Mouse (Mus musculus): ENCODE measurements around the gene Nuak1. TPM values are rescaled to one million over a fixed set of nuclear protein-coding genes. Genes with fewer than 3 reads are reported as not detected.
A peak's percentile ranks its signal among the peaks of the same experiment; 100 is the strongest.

Gene Nuak1
- polyA plus RNA-seq, 1 experiment from 2014 or later, result 0.70 TPM

- Histone ChIP-seq H3K4me2 (no peak overlapping the region), H3K27me3 (replicated peaks; ENCODE audit: control insufficient read depth, insufficient read depth, low read length) (no peaks in the 10 kb centered on the region), H3K9me3 (ENCODE audit: control insufficient read depth, low read length) (no peaks in the 10 kb centered on the region), H3K36me3 (ENCODE audit: control insufficient read depth, insufficient read depth, low read length) (no peaks in the 10 kb centered on the region), H3K4me3 (ENCODE audit: low read depth, low read length) (no peak overlapping the region), H3K9ac (ENCODE audit: low read depth, low read length) (no peak overlapping the region), H3K27ac (ENCODE audit: low read depth, low read length) (no peak overlapping the region), H3K4me1 (replicated peaks; ENCODE audit: control insufficient read depth, insufficient read depth, low read length) (peaks cover 8% of the 10 kb centered on the region; the same call in 1 of the 2 replicates)
- DNase-seq (ENCODE audit: low spot score) (no peak), ATAC-seq (replicated peaks; ENCODE audit: low FRiP score) (no peak)
- 50% methylated on average over 8 of the region's 8 CpGs for WGBS
Observed at GRCm38 (mm10) chr10:84480667-84481326, 40.4 kb upstream of the Nuak1 start.

GRCm38 (mm10) chr10:84480146-84480545 lies 39.7 kb upstream of the Nuak1 start:
- DNase-seq (ENCODE audit: low spot score), result no peak
- 81% methylated on average over 4 of the region's 4 CpGs for WGBS

GRCm38 (mm10) chr10:84477613-84478076 lies 37.2 kb upstream of the Nuak1 start:
- no peaks in the 10 kb centered on the region for H3K9me3 ChIP-seq (ENCODE audit: control insufficient read depth, low read length)
- H3K4me1 ChIP-seq (replicated peaks; ENCODE audit: control insufficient read depth, insufficient read depth, low read length), result peaks cover 8% of the 10 kb centered on the region; the same call in 1 of the 2 replicates
- ATAC-seq (replicated peaks; ENCODE audit: low FRiP score), result peak; percentile 71
- peak overlapping the region; percentile 48 for H3K27ac ChIP-seq (ENCODE audit: low read depth, low read length)
- H3K36me3 ChIP-seq (ENCODE audit: control insufficient read depth, insufficient read depth, low read length), result no peaks in the 10 kb centered on the region
- H3K9ac ChIP-seq (ENCODE audit: low read depth, low read length), result no peak overlapping the region
- no peaks in the 10 kb centered on the region for H3K27me3 ChIP-seq (replicated peaks; ENCODE audit: control insufficient read depth, insufficient read depth, low read length)
- 47% methylated on average over 3 of the region's 3 CpGs for WGBS
- no peak overlapping the region for H3K4me2 ChIP-seq
- H3K4me3 ChIP-seq (ENCODE audit: low read depth, low read length), result no peak overlapping the region
- peak; percentile 37 for DNase-seq (ENCODE audit: low spot score)

More at GRCm38 (mm10) chr10:84480146-84480545, 39.7 kb upstream of the Nuak1 start:
- no peak overlapping the region for H3K9ac ChIP-seq (ENCODE audit: low read depth, low read length)
- no peaks in the 10 kb centered on the region for H3K27me3 ChIP-seq (replicated peaks; ENCODE audit: control insufficient read depth, insufficient read depth, low read length)
- no peak for ATAC-seq (replicated peaks; ENCODE audit: low FRiP score)
- no peak overlapping the region for H3K4me3 ChIP-seq (ENCODE audit: low read depth, low read length)
- H3K36me3 ChIP-seq (ENCODE audit: control insufficient read depth, insufficient read depth, low read length), result no peaks in the 10 kb centered on the region
- no peak overlapping the region for H3K27ac ChIP-seq (ENCODE audit: low read depth, low read length)
- no peak overlapping the region for H3K4me2 ChIP-seq
- no peaks in the 10 kb centered on the region for H3K9me3 ChIP-seq (ENCODE audit: control insufficient read depth, low read length)
- peaks cover 8% of the 10 kb centered on the region; the same call in 1 of the 2 replicates for H3K4me1 ChIP-seq (replicated peaks; ENCODE audit: control insufficient read depth, insufficient read depth, low read length)

- no peaks in the 10 kb centered on the region for H3K9me3 ChIP-seq (ENCODE audit: control insufficient read depth, low read length)
- H3K36me3 ChIP-seq (ENCODE audit: control insufficient read depth, insufficient read depth, low read length), result no peaks in the 10 kb centered on the region
- no peak overlapping the region for H3K4me2 ChIP-seq
- ATAC-seq (replicated peaks; ENCODE audit: low FRiP score) (no peak), DNase-seq (ENCODE audit: low spot score) (no peak)
- no peaks in the 10 kb centered on the region for H3K27me3 ChIP-seq (replicated peaks; ENCODE audit: control insufficient read depth, insufficient read depth, low read length)
- WGBS, result 65% methylated on average over 4 of the region's 4 CpGs
- H3K4me3 ChIP-seq (ENCODE audit: low read depth, low read length), result no peak overlapping the region
- no peak overlapping the region for H3K9ac ChIP-seq (ENCODE audit: low read depth, low read length)
- H3K4me1 ChIP-seq (replicated peaks; ENCODE audit: control insufficient read depth, insufficient read depth, low read length), result peaks cover 8% of the 10 kb centered on the region; the same call in 1 of the 2 replicates
- no peak overlapping the region; the same call in 1 of the 2 replicates for H3K27ac ChIP-seq (ENCODE audit: low read depth, low read length)
Observed at GRCm38 (mm10) chr10:84477045-84477612, 36.7 kb upstream of the Nuak1 start.

GRCm38 (mm10) chr10:84467555-84468164 lies 27.3 kb upstream of the Nuak1 start:
- DNase-seq (ENCODE audit: low spot score) (no peak), ATAC-seq (replicated peaks; ENCODE audit: low FRiP score) (no peak)
- H3K4me2 ChIP-seq, result no peak overlapping the region
- H3K27me3 ChIP-seq (replicated peaks; ENCODE audit: control insufficient read depth, insufficient read depth, low read length), result no peaks in the 10 kb centered on the region
- WGBS, result 53% methylated on average over 6 of the region's 6 CpGs
- H3K36me3 ChIP-seq (ENCODE audit: control insufficient read depth, insufficient read depth, low read length), result no peaks in the 10 kb centered on the region
- H3K27ac ChIP-seq (ENCODE audit: low read depth, low read length), result no peak overlapping the region
- H3K4me1 ChIP-seq (replicated peaks; ENCODE audit: control insufficient read depth, insufficient read depth, low read length), result no peaks in the 10 kb centered on the region
- no peaks in the 10 kb centered on the region for H3K9me3 ChIP-seq (ENCODE audit: control insufficient read depth, low read length)
- H3K9ac ChIP-seq (ENCODE audit: low read depth, low read length), result no peak overlapping the region
- no peak overlapping the region for H3K4me3 ChIP-seq (ENCODE audit: low read depth, low read length)

- no peak overlapping the region for H3K4me3 ChIP-seq (ENCODE audit: low read depth, low read length)
- ATAC-seq (replicated peaks; ENCODE audit: low FRiP score) (no peak), DNase-seq (ENCODE audit: low spot score) (no peak)
- no peaks in the 10 kb centered on the region for H3K36me3 ChIP-seq (ENCODE audit: control insufficient read depth, insufficient read depth, low read length)
- no peaks in the 10 kb centered on the region for H3K9me3 ChIP-seq (ENCODE audit: control insufficient read depth, low read length)
- H3K27ac ChIP-seq (ENCODE audit: low read depth, low read length), result no peak overlapping the region
- WGBS, result 82% methylated on average over 4 of the region's 4 CpGs
- H3K4me1 ChIP-seq (replicated peaks; ENCODE audit: control insufficient read depth, insufficient read depth, low read length), result no peaks in the 10 kb centered on the region
- H3K27me3 ChIP-seq (replicated peaks; ENCODE audit: control insufficient read depth, insufficient read depth, low read length), result no peaks in the 10 kb centered on the region
- H3K4me2 ChIP-seq, result no peak overlapping the region
- H3K9ac ChIP-seq (ENCODE audit: low read depth, low read length), result no peak overlapping the region
Observed at GRCm38 (mm10) chr10:84465511-84465910, 25.1 kb upstream of the Nuak1 start.

GRCm38 (mm10) chr10:84460420-84461101 lies 20.2 kb upstream of the Nuak1 start:
- ATAC-seq (replicated peaks; ENCODE audit: low FRiP score), result peak; percentile 56; the same call in 1 of the 2 replicates
- WGBS, result 59% methylated on average over 8 of the region's 8 CpGs
- Histone ChIP-seq H3K27me3 (replicated peaks; ENCODE audit: control insufficient read depth, insufficient read depth, low read length) (no peaks in the 10 kb centered on the region), H3K4me2 (no peak overlapping the region), H3K4me1 (replicated peaks; ENCODE audit: control insufficient read depth, insufficient read depth, low read length) (no peaks in the 10 kb centered on the region), H3K4me3 (ENCODE audit: low read depth, low read length) (no peak overlapping the region), H3K36me3 (ENCODE audit: control insufficient read depth, insufficient read depth, low read length) (no peaks in the 10 kb centered on the region), H3K27ac (ENCODE audit: low read depth, low read length) (no peak overlapping the region), H3K9ac (ENCODE audit: low read depth, low read length) (no peak overlapping the region), H3K9me3 (ENCODE audit: control insufficient read depth, low read length) (no peaks in the 10 kb centered on the region)
- no peak for DNase-seq (ENCODE audit: low spot score)

- H3K36me3 ChIP-seq (ENCODE audit: control insufficient read depth, insufficient read depth, low read length), result no peaks in the 10 kb centered on the region
- H3K4me2 ChIP-seq, result no peak overlapping the region
- no peak for DNase-seq (ENCODE audit: low spot score)
- ATAC-seq (replicated peaks; ENCODE audit: low FRiP score), result no peak
- no peaks in the 10 kb centered on the region for H3K9me3 ChIP-seq (ENCODE audit: control insufficient read depth, low read length)
- H3K27me3 ChIP-seq (replicated peaks; ENCODE audit: control insufficient read depth, insufficient read depth, low read length), result no peaks in the 10 kb centered on the region
- no peak overlapping the region for H3K9ac ChIP-seq (ENCODE audit: low read depth, low read length)
- H3K4me1 ChIP-seq (replicated peaks; ENCODE audit: control insufficient read depth, insufficient read depth, low read length), result no peaks in the 10 kb centered on the region
- 78% methylated on average over 5 of the region's 5 CpGs for WGBS
- H3K27ac ChIP-seq (ENCODE audit: low read depth, low read length), result no peak overlapping the region
- no peak overlapping the region for H3K4me3 ChIP-seq (ENCODE audit: low read depth, low read length)
Observed at GRCm38 (mm10) chr10:84458094-84458493, 17.7 kb upstream of the Nuak1 start.

All from liver, embryonic 11.5 days (tissue).